Mouse (Mus musculus): Measurements from ENCODE around the gene Clasp1.

Clasp1 gene

GRCm38 (mm10) chr1:118498311-118498710, 109.5 kb downstream of the Clasp1 start:
- DNase-seq (ENCODE audit: low spot score in 2 of 2) = peak; percentile 44 to 81

- DNase-seq (ENCODE audit: low spot score in 2 of 2) = no peak
Measured at GRCm38 (mm10) chr1:118500606-118501005, 111.7 kb downstream of the Clasp1 start.

- DNase-seq (ENCODE audit: low spot score in 2 of 2) = no peak
Measured at GRCm38 (mm10) chr1:118501691-118502090, 112.8 kb downstream of the Clasp1 start.

GRCm38 (mm10) chr1:118505746-118506145, 116.9 kb downstream of the Clasp1 start:
- no peak for DNase-seq (ENCODE audit: low spot score in 2 of 2)

GRCm38 (mm10) chr1:118510996-118511395, 122.1 kb downstream of the Clasp1 start:
- no peak for DNase-seq (ENCODE audit: low spot score in 2 of 2)

GRCm38 (mm10) chr1:118511738-118512530, 123.1 kb downstream of the Clasp1 start:
- no peak for DNase-seq (ENCODE audit: low spot score in 2 of 2)

GRCm38 (mm10) chr1:118516256-118516655, 127.4 kb downstream of the Clasp1 start:
- no peak for DNase-seq (ENCODE audit: low spot score in 2 of 2)

GRCm38 (mm10) chr1:118523161-118523560, 134.3 kb downstream of the Clasp1 start:
- no peak for DNase-seq (ENCODE audit: low spot score in 2 of 2)

GRCm38 (mm10) chr1:118525336-118525735, 136.5 kb downstream of the Clasp1 start:
- no peak for DNase-seq (ENCODE audit: low spot score in 2 of 2)

- no peak for DNase-seq (ENCODE audit: low spot score in 2 of 2)
Measured at GRCm38 (mm10) chr1:118529213-118529612, 140.4 kb downstream of the Clasp1 start.

- no peak for DNase-seq (ENCODE audit: low spot score in 2 of 2)
Measured at GRCm38 (mm10) chr1:118531259-118531658, 142.4 kb downstream of the Clasp1 start.

- no peak for DNase-seq (ENCODE audit: low spot score in 2 of 2)
Measured at GRCm38 (mm10) chr1:118536021-118536420, 147.2 kb downstream of the Clasp1 start.

GRCm38 (mm10) chr1:118539046-118539445, 150.2 kb downstream of the Clasp1 start:
- no peak for DNase-seq (ENCODE audit: low spot score in 2 of 2)

GRCm38 (mm10) chr1:118542880-118543279, 154.0 kb downstream of the Clasp1 start:
- no peak for DNase-seq (ENCODE audit: low spot score in 2 of 2)

- no peak for DNase-seq (ENCODE audit: low spot score in 2 of 2)
Measured at GRCm38 (mm10) chr1:118548769-118549168, 159.9 kb downstream of the Clasp1 start.

GRCm38 (mm10) chr1:118551152-118551551, 162.3 kb downstream of the Clasp1 start:
- DNase-seq (ENCODE audit: low spot score in 2 of 2) = no peak

- DNase-seq (ENCODE audit: low spot score in 2 of 2) = no peak
Measured at GRCm38 (mm10) chr1:118552071-118552470, 163.2 kb downstream of the Clasp1 start.

- DNase-seq (ENCODE audit: low spot score in 2 of 2) = no peak
Measured at GRCm38 (mm10) chr1:118553045-118553444, 164.2 kb downstream of the Clasp1 start.

- DNase-seq (ENCODE audit: low spot score in 2 of 2) = no peak
Measured at GRCm38 (mm10) chr1:118553451-118553850, 164.6 kb downstream of the Clasp1 start.

- DNase-seq (ENCODE audit: low spot score in 2 of 2) = no peak
Measured at GRCm38 (mm10) chr1:118554961-118555360, 166.1 kb downstream of the Clasp1 start.

GRCm38 (mm10) chr1:118559716-118560115, 170.9 kb downstream of the Clasp1 start:
- no peak for DNase-seq (ENCODE audit: low spot score in 2 of 2)

- DNase-seq (ENCODE audit: low spot score in 2 of 2) = no peak
Measured at GRCm38 (mm10) chr1:118564561-118564960, 175.7 kb downstream of the Clasp1 start.

- no peak for DNase-seq (ENCODE audit: low spot score in 2 of 2)
Measured at GRCm38 (mm10) chr1:118567659-118568058, 178.8 kb downstream of the Clasp1 start.
